Mouse (Mus musculus): ENCODE results near the gene Man2a2. TPM values are rescaled to one million over a fixed set of nuclear protein-coding genes. Genes with fewer than 3 reads are reported as not detected.

Gene Man2a2
- polyA plus RNA-seq, 1 experiment from 2014 or later: 19.5 TPM

- Histone ChIP-seq H3K27ac (replicated peaks in 1 of 2; ENCODE audit: control insufficient read depth in 1 of 2, insufficient read depth in 1 of 2, low read depth in 2 of 2, low read length in 2 of 2) (no peak overlapping the region), H3K4me2 (ENCODE audit: low read length) (no peak overlapping the region), H3K36me3 (ENCODE audit: control insufficient read depth, insufficient read depth, low read length) (peaks cover 78% of the 10 kb centered on the region), H3K4me1 (ENCODE audit: control insufficient read depth in 2 of 2, insufficient read depth in 2 of 2, low read length in 2 of 2) (peaks cover 3 to 8% of the 10 kb centered on the region in 2 experiments; a peak in 3 of 4 replicates), H3K27me3 (ENCODE audit: control insufficient read depth, insufficient read depth, low read length) (no peaks in the 10 kb centered on the region), H3K4me3 (ENCODE audit: control insufficient read depth in 1 of 2, insufficient read depth in 1 of 2, low read depth in 1 of 2, low read length in 2 of 2) (no peak overlapping the region), H3K9me3 (ENCODE audit: control insufficient read depth, low read length) (no peaks in the 10 kb centered on the region), H3K9ac (ENCODE audit: low read length) (no peak overlapping the region)
- WGBS: 85% methylated on average over 2 of the region's 2 CpGs
- ATAC-seq (ENCODE audit: insufficient number of reproducible peaks, insufficient read depth, low FRiP score, low read depth): no peak
Measured at GRCm38 (mm10) chr7:80301522-80301921, 69.7 kb downstream of the Man2a2 start.

- ATAC-seq (ENCODE audit: insufficient number of reproducible peaks, insufficient read depth, low FRiP score, low read depth): no peak
- H3K9ac ChIP-seq (ENCODE audit: low read length): no peak overlapping the region
- H3K4me3 ChIP-seq (ENCODE audit: control insufficient read depth in 1 of 2, insufficient read depth in 1 of 2, low read depth in 1 of 2, low read length in 2 of 2): no peak overlapping the region
- H3K4me1 ChIP-seq (ENCODE audit: control insufficient read depth in 2 of 2, insufficient read depth in 2 of 2, low read length in 2 of 2): peaks cover 5 to 22% of the 10 kb centered on the region in 2 experiments
- WGBS: 92% methylated on average over 3 of the region's 3 CpGs
- H3K27me3 ChIP-seq (ENCODE audit: control insufficient read depth, insufficient read depth, low read length): no peaks in the 10 kb centered on the region
- no peaks in the 10 kb centered on the region for H3K9me3 ChIP-seq (ENCODE audit: control insufficient read depth, low read length)
- H3K36me3 ChIP-seq (ENCODE audit: control insufficient read depth, insufficient read depth, low read length): peaks cover 59% of the 10 kb centered on the region
- no peak overlapping the region for H3K27ac ChIP-seq (replicated peaks in 1 of 2; ENCODE audit: control insufficient read depth in 1 of 2, insufficient read depth in 1 of 2, low read depth in 2 of 2, low read length in 2 of 2)
- no peak overlapping the region for H3K4me2 ChIP-seq (ENCODE audit: low read length)
Measured at GRCm38 (mm10) chr7:80299568-80299967, 71.6 kb downstream of the Man2a2 start.

Other genes with a start within 250 kb of the Man2a2 start
- 11.8 and 12.4 TPM in 2 replicates for gene Sema4b, start 184.5 kb downstream of the Man2a2 start, polyA plus RNA-seq (2014; fragmentation: Nextera tagmentation; extraction: Ambion mirVana)
- gene Cib1, start 138.6 kb downstream of the Man2a2 start, polyA plus RNA-seq (2014; fragmentation: Nextera tagmentation; extraction: Ambion mirVana): 56.1 and 57.6 TPM in 2 replicates
- 3.3 and 3.6 TPM in 2 replicates for gene Gdpgp1, start 138.5 kb downstream of the Man2a2 start, polyA plus RNA-seq (2014; fragmentation: Nextera tagmentation; extraction: Ambion mirVana)
- 0.62 and 1.6 TPM in 2 replicates for gene Ttll13, start 125.0 kb downstream of the Man2a2 start, polyA plus RNA-seq (2014; fragmentation: Nextera tagmentation; extraction: Ambion mirVana)
- gene Ngrn, start 110.2 kb downstream of the Man2a2 start, polyA plus RNA-seq (2014; fragmentation: Nextera tagmentation; extraction: Ambion mirVana): 41.8 and 42.8 TPM in 2 replicates
- gene Vps33b, start 101.7 kb downstream of the Man2a2 start, polyA plus RNA-seq (2014; fragmentation: Nextera tagmentation; extraction: Ambion mirVana): 11.4 and 12.0 TPM in 2 replicates
- 148 and 149 TPM in 2 replicates for gene Prc1, start 76.9 kb downstream of the Man2a2 start, polyA plus RNA-seq (2014; fragmentation: Nextera tagmentation; extraction: Ambion mirVana)
- gene Rccd1, start 46.9 kb downstream of the Man2a2 start, polyA plus RNA-seq (2014; fragmentation: Nextera tagmentation; extraction: Ambion mirVana): 7.6 and 7.8 TPM in 2 replicates
- 11.2 and 12.0 TPM in 2 replicates for gene Unc45a, start 30.4 kb downstream of the Man2a2 start, polyA plus RNA-seq (2014; fragmentation: Nextera tagmentation; extraction: Ambion mirVana)
- 18.2 and 23.1 TPM in 2 replicates for gene Hddc3, start 28.3 kb downstream of the Man2a2 start, polyA plus RNA-seq (2014; fragmentation: Nextera tagmentation; extraction: Ambion mirVana)
- 12.3 and 13.5 TPM in 2 replicates for gene Fes, start 16.6 kb upstream of the Man2a2 start, polyA plus RNA-seq (2014; fragmentation: Nextera tagmentation; extraction: Ambion mirVana)
- gene Furin, start 34.1 kb upstream of the Man2a2 start, polyA plus RNA-seq (2014; fragmentation: Nextera tagmentation; extraction: Ambion mirVana): 17.9 and 25.2 TPM in 2 replicates
- 16.3 and 16.5 TPM in 2 replicates for gene Blm, start 163.7 kb upstream of the Man2a2 start, polyA plus RNA-seq (2014; fragmentation: Nextera tagmentation; extraction: Ambion mirVana)

Data from heart, embryonic 14.5 days (tissue).